Mouse (Mus musculus) urinary bladder, postnatal 14 days (tissue): ENCODE measurements at regions not wholly inside any gene's neighbourhood (a gene's known extent, or its start where the extent isn't known, plus 50 kb on each side); places are given as distances from the start of the nearest gene placed in this dataset.

Source experiments
- DNase-seq: peaks from one replicate; pipeline ENCODE4 v3.0.0; 2021; ENCODE audit warnings: low spot score

DNA sequence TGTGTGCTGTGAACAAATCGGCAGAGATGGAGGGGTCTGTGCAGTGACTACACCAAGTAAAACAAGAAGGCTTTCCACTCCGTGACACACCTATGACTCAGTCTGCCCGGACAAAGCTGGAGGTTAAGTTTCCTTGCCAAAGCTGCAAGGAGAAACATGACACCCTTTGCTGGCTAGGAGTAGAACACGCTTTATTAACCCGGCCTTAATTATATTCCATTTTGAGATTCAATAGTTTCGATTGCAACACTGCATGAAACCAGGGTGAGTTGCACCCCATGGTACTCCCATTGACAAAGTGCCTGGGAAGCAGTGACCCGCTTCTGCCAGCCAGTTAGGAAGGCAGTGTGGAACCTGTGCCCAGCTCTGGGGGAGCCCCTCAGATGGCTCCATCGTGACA, 256.2 kb upstream of the Gm26657 start:
- no peak for DNase-seq

DNA sequence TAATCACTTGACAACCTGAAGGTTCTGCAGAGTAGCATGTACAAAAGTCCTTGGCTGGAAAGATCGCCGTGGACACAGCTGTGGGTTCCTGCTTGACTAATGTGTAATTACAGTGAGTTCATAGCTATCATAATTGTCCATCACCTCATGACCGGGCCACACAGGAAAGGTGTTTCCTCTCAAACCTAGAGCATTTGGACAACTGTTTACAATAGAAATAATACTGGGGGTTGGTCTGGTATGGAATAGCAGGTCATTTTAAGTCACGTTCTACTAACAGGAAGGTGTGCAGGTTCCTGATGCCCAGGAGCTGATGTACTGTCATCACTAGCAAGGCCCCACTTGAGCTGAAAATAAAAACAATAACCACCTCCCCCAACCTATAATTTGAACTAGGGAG, 283.1 kb upstream of the Gm26657 start:
- DNase-seq: no peak

DNA sequence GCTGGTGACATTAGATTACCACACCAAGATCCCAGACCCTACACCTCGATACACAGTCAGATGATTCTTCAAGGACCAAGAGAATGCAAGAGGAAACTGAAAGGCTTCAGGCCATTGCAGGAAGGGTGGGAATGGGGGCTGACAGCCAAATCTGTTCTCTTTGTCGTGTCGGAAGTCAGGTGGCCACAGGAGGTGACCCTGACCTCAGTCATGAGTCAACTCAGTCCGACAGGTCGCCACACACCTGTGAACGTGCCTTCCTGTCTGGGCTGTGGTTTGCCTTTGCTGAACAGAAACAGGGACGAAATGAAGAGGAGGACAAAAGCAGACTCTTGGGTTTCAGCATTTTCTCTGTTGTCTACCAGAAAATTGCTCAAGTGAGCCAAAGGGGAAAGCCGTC, 318.3 kb upstream of the Gm26657 start:
- DNase-seq: no peak

DNA sequence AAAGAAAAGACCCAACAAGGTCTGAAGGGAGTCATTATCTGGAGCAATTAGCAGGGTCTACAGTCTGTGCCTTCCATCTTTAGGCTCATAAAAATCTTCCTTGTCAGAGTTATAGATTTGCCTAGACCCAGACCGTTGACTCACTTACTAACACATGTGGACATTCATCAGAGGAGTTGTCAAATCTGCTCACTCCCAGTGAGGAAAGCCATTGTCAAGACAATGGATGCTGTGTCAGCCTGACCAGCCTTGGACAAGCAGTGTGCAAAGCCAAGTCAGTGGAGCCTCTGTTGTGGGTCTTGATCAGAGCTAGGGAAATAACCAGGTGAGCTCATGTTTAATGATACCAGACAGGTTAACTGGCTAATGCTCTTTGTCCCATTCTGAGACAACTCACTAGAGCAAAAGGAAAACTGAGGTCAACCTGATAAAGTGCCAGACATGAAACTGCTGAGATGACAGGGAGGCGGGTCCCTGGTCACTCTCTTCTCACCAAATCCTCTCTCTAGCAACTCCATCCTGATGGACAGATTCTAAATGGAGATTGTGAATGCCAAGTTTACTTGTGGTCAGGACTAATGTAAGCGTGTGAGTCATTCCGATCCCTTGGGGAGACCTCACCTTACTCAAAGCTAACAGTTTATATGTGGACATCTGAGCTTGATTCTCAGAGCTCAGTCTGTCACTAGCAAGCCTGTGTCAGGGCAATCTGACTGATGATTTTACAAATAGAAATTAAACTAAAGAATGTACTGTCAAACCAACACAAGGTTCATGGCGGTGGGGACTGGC, 320.6 kb upstream of the Gm26657 start:
- DNase-seq: no peak

DNA sequence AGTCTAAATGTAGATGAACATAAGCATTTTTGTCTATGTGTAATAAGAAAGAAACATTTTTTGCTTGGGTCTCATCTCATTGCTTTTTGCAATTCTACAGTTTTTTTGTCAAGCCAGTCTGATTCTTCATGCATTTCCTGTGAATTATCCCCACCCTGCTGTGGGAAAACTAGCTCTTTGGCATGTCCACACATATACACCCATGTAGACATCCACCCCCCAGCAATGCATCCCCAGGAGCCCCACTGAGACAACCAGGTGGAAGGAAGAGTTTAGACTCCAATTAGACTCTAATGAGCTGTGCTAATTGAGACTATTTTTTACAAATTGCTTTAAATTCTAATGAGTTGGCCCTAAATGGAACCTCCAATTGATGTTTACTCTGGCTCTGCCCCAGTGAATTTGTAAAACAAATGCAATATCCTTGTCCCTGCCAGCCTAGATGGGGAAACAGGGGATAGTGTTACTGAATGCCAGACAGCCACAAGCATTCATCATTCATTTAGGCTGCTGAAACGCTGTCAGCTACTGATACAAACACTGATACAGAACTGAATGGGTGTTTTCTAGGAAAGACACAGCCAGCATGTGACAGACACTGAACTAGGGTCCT, 328.7 kb upstream of the Gm26657 start:
- DNase-seq: no peak

DNA sequence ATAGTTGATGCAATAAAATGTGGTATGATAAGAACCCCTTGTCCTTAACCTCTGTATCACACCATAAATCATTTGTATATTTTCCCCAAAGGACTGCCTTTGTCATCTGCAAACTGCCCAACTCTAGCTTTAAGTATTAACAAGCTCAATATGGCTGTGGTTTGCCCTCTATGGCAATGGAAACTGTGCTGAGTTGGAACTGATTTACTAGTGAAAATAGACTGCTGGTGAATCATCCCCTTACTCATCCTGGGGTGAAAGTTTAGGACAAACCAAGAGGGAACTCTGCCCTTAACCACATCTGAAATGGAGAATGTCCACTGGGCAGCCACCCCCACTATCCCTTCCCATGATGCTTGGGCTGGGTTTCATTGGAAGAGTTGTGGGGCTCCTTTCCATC, 346.1 kb upstream of the Gm26657 start:
- no peak for DNase-seq

DNA sequence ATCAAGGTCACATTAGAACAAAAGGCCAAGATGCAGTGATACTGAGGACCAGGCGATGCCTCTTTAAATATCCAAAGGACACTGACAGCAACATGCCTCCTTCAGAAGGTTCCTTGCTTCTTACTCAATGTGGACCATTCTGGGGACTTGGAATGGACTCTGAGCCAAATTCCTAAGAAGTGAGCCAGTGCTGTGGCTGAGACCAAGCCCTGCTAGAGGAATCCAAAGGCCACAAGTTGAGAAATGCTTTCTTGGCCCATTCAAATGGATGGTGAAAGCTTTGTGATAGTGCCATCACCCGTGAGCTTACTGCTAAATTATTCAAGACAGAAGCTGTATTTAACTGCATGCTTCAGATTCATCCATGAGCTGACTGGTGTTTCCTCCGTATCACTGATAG, 352.8 kb upstream of the Gm26657 start:
- DNase-seq: peak; percentile 40

DNA sequence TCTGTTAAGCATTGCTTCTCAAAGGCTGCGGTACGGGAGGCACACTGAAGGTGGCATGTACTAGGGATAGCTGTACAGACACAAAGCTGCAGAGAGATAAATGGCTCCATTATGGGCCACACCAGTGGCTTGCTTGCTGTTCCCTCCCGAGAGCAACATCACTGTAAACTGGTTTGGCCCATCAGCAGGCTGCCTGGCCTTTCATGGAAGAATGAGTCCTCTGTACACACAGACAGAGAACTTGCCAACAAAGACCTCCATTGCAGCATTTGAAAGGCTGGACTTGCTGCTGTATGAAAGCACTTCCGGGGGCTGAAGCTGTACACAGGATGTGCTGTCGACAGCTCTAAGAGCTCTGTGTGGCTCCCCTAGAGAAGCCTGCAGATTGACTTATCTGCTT, 364.1 kb upstream of the Gm26657 start:
- DNase-seq: no peak

DNA sequence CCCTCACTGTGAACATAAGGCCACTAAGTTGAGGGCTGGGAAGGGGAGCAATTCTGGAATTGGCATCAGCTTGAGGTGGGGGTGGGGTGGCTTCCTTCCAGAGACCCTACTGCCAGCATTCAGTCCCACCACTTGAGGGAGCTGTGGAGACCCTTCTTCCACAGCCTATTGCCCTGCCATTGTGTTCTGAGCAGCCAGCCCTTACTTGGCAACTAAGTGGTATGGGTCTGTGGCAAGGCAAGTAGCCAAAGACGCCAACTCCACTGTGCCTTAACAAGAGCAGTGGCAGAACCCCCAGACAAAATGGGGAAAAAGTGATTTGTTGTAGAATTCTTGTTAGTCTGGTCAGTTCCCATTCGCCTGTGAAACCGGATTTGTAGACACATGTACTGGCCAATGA, 365.4 kb upstream of the Gm26657 start:
- DNase-seq: no peak

DNA sequence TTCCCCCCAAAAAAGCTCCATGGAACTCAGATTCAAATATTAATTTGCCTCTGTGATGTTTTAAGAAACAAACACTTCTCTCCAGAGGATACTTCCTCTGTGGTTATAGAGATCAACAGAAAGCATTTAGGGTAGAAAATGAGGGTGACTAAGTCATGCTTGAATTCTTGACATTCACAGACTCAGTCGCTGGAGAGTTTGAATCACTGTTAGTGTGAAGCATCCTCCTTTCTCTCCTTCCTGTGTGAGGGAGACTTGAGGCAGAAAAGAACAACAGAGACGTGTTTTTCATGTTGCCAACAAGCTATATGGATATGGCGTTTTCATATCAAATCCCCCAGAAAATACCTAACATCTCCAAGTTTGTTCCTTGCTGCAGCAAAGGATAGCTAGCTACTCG, 366.1 kb upstream of the Gm26657 start:
- no peak for DNase-seq

DNA sequence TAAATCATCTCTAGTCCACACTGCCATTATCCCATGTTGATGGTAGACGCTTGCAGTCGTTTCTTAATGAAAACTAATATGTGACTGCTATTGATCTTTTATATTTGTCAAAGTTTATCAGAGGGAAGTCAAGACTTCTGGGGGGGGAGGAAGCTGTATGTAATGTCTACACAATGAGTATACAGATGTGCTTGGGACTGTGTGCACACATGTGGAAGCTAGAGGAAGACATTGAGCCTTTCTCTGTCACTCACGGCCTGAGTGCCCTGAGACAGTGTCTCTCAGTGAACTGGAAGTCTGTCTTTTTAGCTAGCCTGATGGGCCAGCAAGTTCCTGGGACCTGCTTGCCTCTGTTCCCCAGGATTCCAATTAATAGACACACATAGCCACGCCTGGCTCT, 366.7 kb upstream of the Gm26657 start:
- DNase-seq: no peak

DNA sequence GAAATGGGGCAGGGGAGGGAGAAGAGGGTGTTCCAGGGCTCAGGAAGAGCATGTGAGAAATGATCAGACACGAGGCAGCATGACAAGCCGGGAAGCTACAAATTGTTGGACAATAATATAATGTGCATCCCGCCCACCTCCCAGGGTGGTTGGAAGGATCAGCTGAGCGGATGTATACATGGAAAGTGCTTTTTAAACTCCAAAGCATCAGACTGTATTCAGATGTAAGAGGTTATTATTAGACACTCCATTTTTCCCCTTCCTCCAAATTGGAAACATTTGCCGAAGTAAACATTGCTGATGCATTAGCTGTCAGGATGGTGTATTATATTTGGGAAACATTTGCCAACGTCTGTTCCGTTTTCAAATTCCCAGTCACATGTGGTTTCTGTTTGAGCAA, 367.2 kb upstream of the Gm26657 start:
- no peak for DNase-seq

DNA sequence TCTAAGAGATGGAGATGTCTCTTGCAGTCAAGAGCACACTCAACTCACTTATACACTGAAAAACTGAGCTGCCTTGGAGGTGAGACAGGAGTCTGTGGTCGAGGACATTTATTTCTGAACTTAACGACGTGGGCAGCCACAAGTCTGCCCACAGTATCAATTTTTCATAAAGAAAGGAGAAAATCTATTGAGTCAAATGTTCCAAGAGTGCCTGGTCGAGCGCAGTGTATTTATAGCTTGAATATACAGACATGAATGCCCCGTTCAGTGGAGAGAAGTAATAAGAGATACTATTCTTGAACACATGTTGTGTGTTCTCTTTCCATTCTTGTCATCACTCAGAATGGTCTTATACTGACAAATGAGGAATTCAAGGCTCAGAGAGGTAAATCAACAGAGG, 375.3 kb upstream of the Gm26657 start:
- no peak for DNase-seq

DNA sequence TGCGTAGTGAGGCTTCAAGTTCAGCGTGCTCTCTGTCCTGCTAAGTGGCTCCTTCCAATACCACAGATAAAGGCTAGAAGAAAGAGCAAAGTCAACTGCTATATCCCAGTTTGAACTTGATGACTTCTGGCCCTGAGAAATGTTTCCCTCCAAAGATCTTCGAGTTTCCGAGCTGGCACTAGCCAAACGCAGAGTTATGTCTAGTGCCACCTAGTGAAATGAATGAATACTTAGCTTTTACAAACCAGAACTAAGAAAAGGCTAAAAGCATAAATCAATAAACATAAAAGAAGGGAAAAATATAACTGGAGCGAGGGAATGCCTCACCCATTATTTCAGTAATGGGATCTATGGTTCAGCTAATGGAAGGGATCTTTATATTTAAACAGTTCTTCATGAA, 377.7 kb upstream of the Gm26657 start:
- no peak for DNase-seq

DNA sequence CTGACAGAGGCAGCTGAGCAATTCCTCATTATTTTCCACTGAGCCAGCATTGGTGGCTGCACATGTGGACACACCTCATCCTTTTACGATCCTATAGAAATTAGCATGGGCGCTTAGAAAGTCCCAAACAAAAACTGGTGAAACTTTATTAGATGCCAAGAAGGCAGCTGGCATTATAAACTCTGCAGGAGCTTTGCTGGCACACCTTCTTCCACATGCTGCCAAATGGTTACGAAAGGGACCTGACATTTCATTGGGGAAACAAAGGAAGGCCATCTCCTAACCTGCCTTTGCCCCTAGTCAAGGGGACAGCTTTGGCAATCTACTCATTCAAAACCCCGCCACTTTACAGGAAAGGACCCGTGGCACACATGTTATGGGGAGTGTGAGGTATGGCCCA, 390.7 kb upstream of the Gm26657 start:
- no peak for DNase-seq

DNA sequence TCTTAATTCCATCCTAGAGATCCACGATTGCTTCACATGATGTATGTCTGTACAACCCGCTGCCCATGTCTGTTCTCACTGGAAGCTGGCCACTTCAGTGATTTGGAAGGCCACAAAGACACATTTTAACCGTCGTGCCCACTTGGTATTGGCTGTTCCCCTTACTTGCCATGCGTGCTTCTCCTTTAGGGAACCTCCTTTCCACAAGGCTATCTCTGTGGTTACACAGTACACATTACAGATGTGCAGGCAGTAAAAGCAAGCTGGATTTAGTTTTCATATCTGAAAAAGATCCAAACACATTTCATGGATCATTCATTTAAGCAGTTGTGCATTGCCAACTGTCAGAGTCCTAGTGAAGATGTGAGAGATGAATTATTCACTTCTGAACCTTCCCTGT, 414.7 kb upstream of the Gm26657 start:
- no peak for DNase-seq

DNA sequence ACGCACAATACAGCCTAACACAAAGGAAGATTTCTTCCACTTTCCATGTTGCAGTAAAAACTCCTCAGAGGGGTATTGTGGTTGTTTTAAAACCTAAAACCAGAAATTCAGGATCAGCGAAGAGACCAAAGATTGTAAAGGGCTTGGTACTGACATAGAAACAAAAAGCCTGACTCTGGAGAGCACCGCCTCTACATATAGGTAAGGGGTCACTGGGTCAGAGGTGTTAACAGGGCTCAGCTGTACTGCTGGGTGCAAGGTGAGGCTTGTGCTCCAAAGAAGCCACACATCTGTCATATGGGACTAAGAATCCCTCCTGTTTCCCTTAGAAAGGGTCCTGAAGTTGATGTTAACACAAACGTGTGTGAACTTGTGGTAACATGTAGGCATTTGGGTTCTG, 420.7 kb upstream of the Gm26657 start:
- DNase-seq: no peak

DNA sequence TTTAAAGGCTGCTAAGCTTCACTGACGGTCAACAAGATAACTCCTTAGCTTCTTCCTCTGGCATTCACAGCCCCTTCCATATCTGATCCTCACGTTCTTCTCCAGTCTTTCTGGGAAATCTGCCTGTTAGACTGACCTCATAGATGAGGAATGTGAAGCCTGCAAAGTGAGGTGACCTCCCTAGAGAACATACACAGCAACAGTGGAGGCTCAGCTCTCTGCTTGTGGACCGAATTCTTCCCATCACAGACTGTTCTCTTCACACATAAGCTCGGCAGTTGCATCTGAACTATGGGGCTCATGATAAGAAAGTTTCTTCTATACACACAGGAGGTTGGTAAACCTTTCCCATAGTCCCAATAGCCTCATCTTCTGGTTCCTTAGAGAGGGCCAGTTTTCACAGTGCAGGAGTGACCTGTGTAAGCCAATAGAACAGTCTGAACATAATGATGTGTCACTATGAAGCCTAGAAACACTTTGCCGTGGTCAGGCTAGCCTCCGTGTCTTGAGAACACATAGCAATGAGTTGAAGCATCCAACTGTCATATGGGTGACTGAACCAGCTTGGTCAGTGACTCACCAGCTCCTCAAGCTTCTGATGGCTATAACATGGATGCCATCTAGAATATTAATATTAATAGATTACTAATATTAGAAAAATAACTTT, 434.1 kb upstream of the Gm26657 start:
- peak; percentile 24 for DNase-seq

DNA sequence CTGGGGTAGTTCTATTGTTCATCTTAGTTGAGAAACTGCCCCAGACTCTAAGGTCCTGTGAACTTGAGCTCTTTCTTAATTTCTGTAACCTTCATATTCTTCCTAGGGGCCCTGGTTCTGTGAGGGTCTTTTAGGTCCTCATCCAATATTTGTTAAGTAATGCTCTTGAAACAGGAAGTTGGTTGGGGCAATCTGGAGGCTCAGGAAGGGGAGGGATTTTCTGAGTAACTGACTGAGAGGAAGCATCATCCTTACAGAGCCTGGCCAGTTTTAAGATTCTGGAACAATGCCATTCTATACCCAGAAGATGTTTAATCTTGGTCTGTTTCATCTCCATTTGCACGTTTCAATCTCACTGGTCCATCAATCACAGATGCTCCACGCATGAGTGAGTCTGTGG, 435.6 kb upstream of the Gm26657 start:
- DNase-seq: no peak

DNA sequence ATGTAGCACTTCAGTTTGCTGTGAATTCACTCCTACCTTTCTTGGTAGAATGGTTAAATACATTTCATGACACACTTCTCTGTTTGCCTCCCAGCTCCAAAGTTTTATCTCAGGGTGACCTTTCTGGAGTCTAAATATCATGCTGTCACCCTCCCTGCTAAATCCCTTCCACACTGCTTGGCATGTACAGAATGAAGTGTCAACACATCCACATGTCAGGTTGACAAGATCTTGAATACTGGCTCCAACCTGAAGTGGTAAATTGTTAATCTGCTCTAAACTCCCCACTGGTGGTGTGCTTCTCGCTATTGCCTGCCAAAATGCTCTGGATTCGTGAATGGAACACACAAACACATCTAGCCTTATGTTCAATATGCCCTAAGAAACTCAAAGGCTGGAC, 451.9 kb upstream of the Gm26657 start:
- no peak for DNase-seq

DNA sequence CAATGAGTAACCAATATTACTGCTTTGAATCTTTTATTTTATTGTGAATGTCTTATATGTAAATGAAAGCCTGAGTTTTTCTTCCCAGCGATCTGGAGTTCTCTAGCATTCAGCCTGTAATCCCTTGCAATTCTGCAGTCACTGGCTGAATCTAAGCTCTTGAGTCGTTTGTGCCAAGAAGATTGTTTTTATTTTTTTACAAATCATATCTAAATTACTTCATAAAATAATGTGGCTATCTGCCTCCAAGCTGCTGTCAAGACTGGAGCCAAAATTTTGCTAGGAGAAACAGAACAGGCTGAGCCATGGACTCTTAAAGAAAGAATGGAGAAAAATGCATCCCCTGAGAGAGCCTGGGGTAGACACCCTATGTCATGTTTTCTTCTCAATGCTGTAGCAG, 455.4 kb upstream of the Gm26657 start:
- DNase-seq: peak; percentile 9

DNA sequence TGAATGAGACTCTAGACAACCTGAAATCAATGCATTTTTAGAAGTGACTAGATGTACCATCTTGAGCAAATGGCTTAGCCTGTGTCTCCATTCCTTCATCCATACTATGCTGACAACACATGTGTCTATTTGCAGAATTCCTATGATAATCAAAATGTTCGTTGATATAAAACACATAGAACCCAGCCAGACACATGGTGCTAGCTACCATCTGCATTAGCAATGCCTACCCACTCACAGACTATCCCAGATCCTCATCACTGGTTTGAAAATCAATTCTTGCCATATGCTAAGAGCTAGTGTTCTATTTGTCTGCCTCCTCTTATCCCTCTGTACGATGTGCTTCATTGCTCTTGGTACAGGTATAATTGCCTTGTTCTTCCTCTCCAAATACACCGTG, 464.0 kb upstream of the Gm26657 start:
- no peak for DNase-seq

DNA sequence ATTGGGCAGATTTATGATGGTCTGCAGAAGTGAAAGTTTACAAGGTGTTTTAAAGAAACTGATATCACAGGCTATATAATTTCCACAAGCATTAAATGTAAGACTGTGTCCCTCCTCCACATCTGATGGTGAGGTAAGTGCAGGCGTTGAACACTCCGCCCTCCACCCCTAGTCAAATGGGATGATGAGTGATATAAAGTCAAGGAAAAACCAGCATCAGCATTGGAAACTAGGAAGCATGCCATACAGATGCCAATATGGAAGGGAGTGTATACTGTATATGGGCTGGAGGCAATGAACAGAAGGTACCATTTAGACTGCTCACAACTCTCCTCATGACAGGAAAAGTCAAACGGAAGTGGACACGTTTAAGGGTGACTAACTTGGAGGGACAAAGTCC, 468.5 kb upstream of the Gm26657 start:
- no peak for DNase-seq

DNA sequence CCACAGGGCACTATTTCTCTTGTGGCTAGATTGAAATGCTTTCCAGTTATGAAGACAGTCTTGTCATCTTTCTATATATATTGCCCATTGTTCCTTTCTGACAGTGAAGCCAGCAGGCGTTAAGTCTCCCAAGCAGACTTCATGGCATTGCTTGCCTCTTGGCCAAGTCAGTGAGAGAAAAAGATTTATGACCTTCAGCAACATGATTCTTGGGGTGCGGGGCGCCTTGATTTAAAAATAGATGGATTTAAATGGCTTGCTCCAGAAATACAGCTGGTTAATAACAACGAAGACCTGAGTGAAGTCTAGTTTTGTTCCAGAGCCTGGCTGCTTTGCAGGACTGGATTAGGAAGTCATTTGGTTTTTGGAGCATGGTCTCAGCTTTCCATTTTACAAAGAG, 475.2 kb upstream of the Gm26657 start:
- DNase-seq: no peak
